Comparison of ENCODE assay signal across 9 mouse cellular contexts in the genomic region with DNA sequence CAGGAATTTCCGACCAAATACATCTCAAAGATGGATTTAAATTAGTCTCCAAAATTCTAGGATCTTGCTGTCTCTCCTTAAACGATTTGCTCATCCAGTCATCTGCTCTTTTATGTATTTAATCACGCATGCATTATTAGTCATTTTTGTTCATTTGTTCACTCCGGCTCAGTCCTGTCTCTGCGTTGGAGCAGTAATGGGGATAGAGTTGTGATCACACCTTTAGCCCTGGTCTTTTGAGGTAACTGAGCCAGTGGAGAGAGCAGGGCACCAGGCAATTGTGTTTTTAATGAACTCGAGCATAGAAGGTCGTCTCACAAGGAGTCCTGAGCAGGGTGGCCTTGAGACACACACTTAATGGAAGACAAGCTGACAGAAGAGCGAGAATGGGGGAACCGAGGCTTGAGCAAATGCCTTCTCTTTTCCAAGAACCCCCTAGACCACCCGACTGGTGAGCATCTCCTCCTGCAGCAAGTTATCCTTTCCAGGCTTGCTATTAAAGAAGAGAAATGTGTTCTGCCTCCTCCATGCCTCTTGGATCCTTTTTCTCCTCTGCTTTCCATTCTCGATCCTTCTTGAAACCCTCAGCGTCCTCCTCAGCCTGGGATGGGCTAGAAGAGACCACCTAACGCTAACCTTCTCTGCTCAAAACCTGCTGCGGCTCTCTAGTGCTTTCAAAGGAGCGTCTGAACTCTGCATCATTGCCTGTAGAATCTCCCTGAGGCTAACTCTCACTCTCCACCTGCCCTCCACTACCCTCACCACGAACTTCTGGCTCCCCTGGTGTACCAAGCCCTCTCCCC. TPM values are rescaled to one million over a fixed set of nuclear protein-coding genes. Genes with fewer than 3 reads are reported as not detected.
A peak's percentile ranks its signal among the peaks of the same experiment; 100 is the strongest.
DNase-seq lines count a peak whose midpoint lies in the region; ATAC-seq and TF ChIP-seq lines count a peak whose summit lies in the region.
"Had no signal": no experiment of that assay in that cellular context is flagged by ENCODE, and none has a peak within 500 bp of the region (broad histone marks: within the 10 kb centered on the region; RNA-seq: fewer than 3 reads in every experiment).

No protein-coding gene starts in this region.

- WGBS in embryonic facial prominence, embryonic 14.5 days = 10% methylated on average over 16 of the region's 16 CpGs
- WGBS in intestine, postnatal 0 days = 12% methylated on average over 16 of the region's 16 CpGs
- WGBS in neural tube, embryonic 15.5 days = 7% methylated on average over 16 of the region's 16 CpGs

- no peaks in the 10 kb centered on the region for H3K9me3 ChIP-seq in embryonic facial prominence, embryonic 14.5 days (ENCODE audit: control insufficient read depth, low read length)
- no peaks in the 10 kb centered on the region for H3K9me3 ChIP-seq in intestine, postnatal 0 days (ENCODE audit: control insufficient read depth)
- H3K9me3 ChIP-seq in neural tube, embryonic 15.5 days (replicated peaks) = no peaks in the 10 kb centered on the region

- peaks cover 53% of the 10 kb centered on the region for H3K27me3 ChIP-seq in embryonic facial prominence, embryonic 14.5 days (replicated peaks; ENCODE audit: control insufficient read depth, insufficient read depth, low read length)
- H3K27me3 ChIP-seq in intestine, postnatal 0 days (replicated peaks; ENCODE audit: control insufficient read depth, insufficient read depth, low read length) = peaks cover 53% of the 10 kb centered on the region
- peaks cover 48% of the 10 kb centered on the region for H3K27me3 ChIP-seq in neural tube, embryonic 15.5 days (replicated peaks)

- no peak overlapping the region; the same call in 1 of the 2 replicates for H3K9ac ChIP-seq in embryonic facial prominence, embryonic 14.5 days (ENCODE audit: low read depth, low read length)
- H3K9ac ChIP-seq in intestine, postnatal 0 days (ENCODE audit: low read depth, low read length) = 0 out of 2 replicates have a peak overlapping the region, but pooled peaks have one; percentile 18
- H3K9ac ChIP-seq in neural tube, embryonic 15.5 days (replicated peaks) = peak overlapping the region; percentile 36

- peaks cover 3% of the 10 kb centered on the region for H3K4me1 ChIP-seq in embryonic facial prominence, embryonic 14.5 days (ENCODE audit: control insufficient read depth, insufficient read depth, low read length)
- peaks cover 4% of the 10 kb centered on the region for H3K4me1 ChIP-seq in intestine, postnatal 0 days (replicated peaks; ENCODE audit: control insufficient read depth, insufficient read depth, low read length)
- peaks cover 39% of the 10 kb centered on the region for H3K4me1 ChIP-seq in neural tube, embryonic 15.5 days

- no peak for TF ChIP-seq CTCF in left cerebral cortex, adult 2 months (IDR thresholded peaks at IDR 0.05)
- TF ChIP-seq CTCF in intestine, postnatal 0 days (IDR thresholded peaks at IDR 0.05; ENCODE audit: low read depth) = no peak

- no peak for ATAC-seq in embryonic facial prominence, embryonic 14.5 days (ENCODE audit: low read depth)
- no peak for ATAC-seq in intestine, postnatal 0 days
- no peak for ATAC-seq in neural tube, embryonic 15.5 days (ENCODE audit: low FRiP score)

- peak overlapping the region; percentile 49 for H3K4me3 ChIP-seq in left cerebral cortex, adult 2 months
- peak overlapping the region; percentile 48 for H3K4me3 ChIP-seq in embryonic facial prominence, embryonic 14.5 days (ENCODE audit: low read depth, low read length)
- H3K4me3 ChIP-seq in intestine, postnatal 0 days (ENCODE audit: low read depth, low read length) = peak overlapping the region; percentile 43
- peak overlapping the region; percentile 53 for H3K4me3 ChIP-seq in neural tube, embryonic 15.5 days (replicated peaks)

- H3K27ac ChIP-seq in left cerebral cortex, adult 2 months = peak overlapping the region; percentile 32
- H3K27ac ChIP-seq in embryonic facial prominence, embryonic 14.5 days (replicated peaks; ENCODE audit: low read depth, low read length) = no peak overlapping the region
- no peak overlapping the region for H3K27ac ChIP-seq in intestine, postnatal 0 days (ENCODE audit: low read depth, low read length)
- H3K27ac ChIP-seq in neural tube, embryonic 15.5 days (replicated peaks) = no peak overlapping the region

- H3K4me2 ChIP-seq in embryonic facial prominence, embryonic 14.5 days (ENCODE audit: low read depth, low read length) = peak overlapping the region; percentile 54
- peak overlapping the region; percentile 58 for H3K4me2 ChIP-seq in intestine, postnatal 0 days (replicated peaks; ENCODE audit: low read depth)
- H3K4me2 ChIP-seq in neural tube, embryonic 15.5 days = peak overlapping the region; percentile 69

- intact Hi-C loops in left cerebral cortex, adult 2 months (cut with DNase I) = loop anchor here (5.0 kb wide), 1 partner anchor 124 kb away; a partner anchor contains a TSS

- DNase-seq in left cerebral cortex, adult 2 months (ENCODE audit: extremely low spot score in 1 of 2, low spot score in 2 of 2) = no peak
- no peak for DNase-seq in left cerebral cortex, adult 9 months (ENCODE audit: low spot score in 2 of 2)
- no peak for DNase-seq in embryonic facial prominence, embryonic 14.5 days (ENCODE audit: low spot score)
- DNase-seq in urinary bladder, adult 2 months (ENCODE audit: low spot score) = no peak
- no peak for DNase-seq in embryo, embryonic 10 days (ENCODE audit: low spot score)
- no peak for DNase-seq in urinary bladder, postnatal 4 days (ENCODE audit: low spot score in 2 of 2)

- H3K36me3 ChIP-seq in embryonic facial prominence, embryonic 14.5 days (ENCODE audit: control insufficient read depth, insufficient read depth, low read length) = no peaks in the 10 kb centered on the region
- H3K36me3 ChIP-seq in intestine, postnatal 0 days (ENCODE audit: control insufficient read depth, insufficient read depth) = no peaks in the 10 kb centered on the region
- H3K36me3 ChIP-seq in neural tube, embryonic 15.5 days = no peaks in the 10 kb centered on the region

RNA-seq across cellular contexts. Expression of a gene that starts 8.2 kb away (rescaled TPM):
- total RNA-seq in left cerebral cortex, adult 2 months (2021) = 10 to 100 TPM; 27.0 to 59.5 TPM
- 0.15 and 0.28 TPM in 2 replicates for polyA plus RNA-seq in embryonic facial prominence, embryonic 14.5 days (2014; fragmentation: Nextera tagmentation; extraction: Ambion mirVana)
- polyA plus RNA-seq in intestine, postnatal 0 days (2015; fragmentation: Nextera tagmentation; extraction: Ambion mirVana) = 0.12 and 0.54 TPM in 2 replicates
- 0.09 and 0.18 TPM in 2 replicates for polyA plus RNA-seq in neural tube, embryonic 15.5 days (2015; fragmentation: Nextera tagmentation; extraction: Ambion mirVana)
- polyA plus RNA-seq in urinary bladder, adult 2 months (2012; rRNA removed) = 1.5 and 2.6 TPM in 2 replicates

RNA-seq across cellular contexts. Expression of a gene that starts 19.2 kb away (rescaled TPM):
- 100 to 1,000 TPM; 110 to 122 TPM for total RNA-seq in left cerebral cortex, adult 2 months (2021)
- 53.7 and 57.0 TPM in 2 replicates for polyA plus RNA-seq in embryonic facial prominence, embryonic 14.5 days (2014; fragmentation: Nextera tagmentation; extraction: Ambion mirVana)
- 7.1 and 9.3 TPM in 2 replicates for polyA plus RNA-seq in intestine, postnatal 0 days (2015; fragmentation: Nextera tagmentation; extraction: Ambion mirVana)
- polyA plus RNA-seq in neural tube, embryonic 15.5 days (2015; fragmentation: Nextera tagmentation; extraction: Ambion mirVana) = 105 and 121 TPM in 2 replicates
- polyA plus RNA-seq in urinary bladder, adult 2 months (2012; rRNA removed) = 36.2 and 45.7 TPM in 2 replicates

RNA-seq across cellular contexts. Expression of a gene that starts 21.8 kb away (rescaled TPM):
- not detected for total RNA-seq in left cerebral cortex, adult 2 months (2021)
- 0.49 TPM in 1 of 2 replicates, not detected in the other for polyA plus RNA-seq in embryonic facial prominence, embryonic 14.5 days (2014; fragmentation: Nextera tagmentation; extraction: Ambion mirVana)
- polyA plus RNA-seq in intestine, postnatal 0 days (2015; fragmentation: Nextera tagmentation; extraction: Ambion mirVana) = 0.12 and 0.14 TPM in 2 replicates
- polyA plus RNA-seq in neural tube, embryonic 15.5 days (2015; fragmentation: Nextera tagmentation; extraction: Ambion mirVana) = 1.3 TPM in 2 replicates
- polyA plus RNA-seq in urinary bladder, adult 2 months (2012; rRNA removed) = 0.04 and 0.29 TPM in 2 replicates
- polyA plus RNA-seq: gonadal fat pad, adult 2 months had no signal

RNA-seq across cellular contexts. Expression of a gene that starts 30.0 kb away (rescaled TPM):
- 10 to 100 TPM; 13.2 to 14.6 TPM for total RNA-seq in left cerebral cortex, adult 2 months (2021)
- 70.0 and 70.7 TPM in 2 replicates for polyA plus RNA-seq in embryonic facial prominence, embryonic 14.5 days (2014; fragmentation: Nextera tagmentation; extraction: Ambion mirVana)
- 98.5 and 106 TPM in 2 replicates for polyA plus RNA-seq in intestine, postnatal 0 days (2015; fragmentation: Nextera tagmentation; extraction: Ambion mirVana)
- 40.9 and 55.5 TPM in 2 replicates for polyA plus RNA-seq in neural tube, embryonic 15.5 days (2015; fragmentation: Nextera tagmentation; extraction: Ambion mirVana)
- polyA plus RNA-seq in urinary bladder, adult 2 months (2012; rRNA removed) = 133 and 146 TPM in 2 replicates

RNA-seq across cellular contexts. Expression of a gene that starts 42.9 kb away (rescaled TPM):
- total RNA-seq in left cerebral cortex, adult 2 months (2021) = 10 to 100 TPM; 48.9 to 51.8 TPM
- polyA plus RNA-seq in embryonic facial prominence, embryonic 14.5 days (2014; fragmentation: Nextera tagmentation; extraction: Ambion mirVana) = 64.0 and 75.1 TPM in 2 replicates
- polyA plus RNA-seq in intestine, postnatal 0 days (2015; fragmentation: Nextera tagmentation; extraction: Ambion mirVana) = 22.1 and 27.1 TPM in 2 replicates
- 78.5 and 93.5 TPM in 2 replicates for polyA plus RNA-seq in neural tube, embryonic 15.5 days (2015; fragmentation: Nextera tagmentation; extraction: Ambion mirVana)
- polyA plus RNA-seq in urinary bladder, adult 2 months (2012; rRNA removed) = 42.3 and 47.5 TPM in 2 replicates
